Mouse (Mus musculus) heart, adult 2 months (tissue): ENCODE data around the gene Srrm2.

ENCODE experiments used
- CTCF ChIP-seq: fragments of 200-600 bp; IDR thresholded peaks from 2 replicates; pipeline ENCODE4 v1.8.1; 2022; ENCODE audit warnings: antibody characterized with exemption, mild to moderate bottlenecking, moderate library complexity
- POLR2A ChIP-seq: fragments of 200-500 bp; IDR thresholded peaks from 2 replicates; pipeline ENCODE4 v1.6.1; 2011; ENCODE audit warnings: mild to moderate bottlenecking, low read depth, low read length, control low read depth; ENCODE audit not compliant: insufficient read depth

- TF ChIP-seq POLR2A, result no peak
- TF ChIP-seq CTCF, result no peak
Measured at GRCm38 (mm10) chr17:23770896-23771283, 19.4 kb upstream of the Srrm2 start.
